Mouse (Mus musculus) left cerebral cortex, adult 11 months (tissue): ENCODE results near the gene Ccno.
"Not testable (repeated sequence)": the region's sequence is repeated elsewhere in the genome, so short reads cannot be mapped to it uniquely, and the experiment has no call there.

Experiments used
- DNase-seq: peaks from one replicate; pipeline ENCODE4 v3.0.0; 2022; ENCODE audit warnings: low spot score

Gene Ccno

DNA sequence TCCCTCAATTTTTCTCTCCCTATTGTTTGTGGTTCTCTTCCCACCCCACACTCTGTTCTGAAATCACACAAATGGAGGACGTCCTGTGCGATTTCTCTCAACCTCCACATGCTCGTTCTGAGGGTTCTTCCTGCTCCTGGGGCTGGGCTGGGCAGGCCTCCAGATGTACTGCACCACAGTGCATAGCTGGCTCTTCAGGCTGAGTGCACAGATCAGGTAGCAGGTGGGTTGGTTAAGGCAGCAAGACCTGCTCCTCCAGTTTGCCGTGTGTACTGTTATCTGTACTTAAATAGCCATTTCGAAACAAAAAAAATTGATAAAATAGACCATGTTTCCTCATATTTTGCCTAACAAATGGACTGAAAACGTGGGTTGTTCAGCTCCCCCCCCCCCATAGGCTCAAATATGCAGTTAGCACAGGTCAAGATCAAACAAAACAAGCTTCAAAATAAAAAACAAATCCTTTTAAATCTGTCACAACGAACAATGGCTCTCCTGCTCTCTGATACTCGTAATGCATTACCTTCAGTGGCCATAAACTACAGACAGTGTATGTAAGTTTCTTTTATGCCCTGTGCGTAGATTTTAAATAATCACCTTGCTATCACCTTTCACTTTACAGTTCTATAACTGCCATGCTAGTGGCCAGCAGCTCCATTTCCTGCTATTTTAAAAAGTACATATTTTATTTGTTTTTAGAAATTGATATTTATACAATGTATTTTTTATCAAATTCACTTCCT is 13.1 kb downstream of the Ccno start:
- no peak for DNase-seq

DNA sequence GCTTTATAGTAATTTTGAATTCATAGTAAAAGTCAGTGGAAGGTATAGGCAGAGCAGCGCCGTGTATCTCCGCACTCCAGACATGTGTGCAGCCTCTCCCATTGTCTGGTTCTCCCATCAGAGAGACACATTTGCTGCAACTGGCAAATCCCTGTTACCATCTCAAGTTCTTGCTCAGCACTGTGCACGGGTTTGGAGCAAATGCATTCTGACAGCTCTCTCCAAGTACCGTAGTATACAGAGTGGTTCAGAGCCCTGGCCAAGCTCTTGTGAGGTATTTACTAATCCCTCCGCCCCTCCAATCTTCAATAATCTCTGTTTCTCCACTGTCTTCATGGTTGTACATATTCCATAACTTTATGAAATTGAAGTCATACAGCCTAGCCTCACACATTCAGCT is 25.1 kb downstream of the Ccno start:
- DNase-seq = no peak

DNA sequence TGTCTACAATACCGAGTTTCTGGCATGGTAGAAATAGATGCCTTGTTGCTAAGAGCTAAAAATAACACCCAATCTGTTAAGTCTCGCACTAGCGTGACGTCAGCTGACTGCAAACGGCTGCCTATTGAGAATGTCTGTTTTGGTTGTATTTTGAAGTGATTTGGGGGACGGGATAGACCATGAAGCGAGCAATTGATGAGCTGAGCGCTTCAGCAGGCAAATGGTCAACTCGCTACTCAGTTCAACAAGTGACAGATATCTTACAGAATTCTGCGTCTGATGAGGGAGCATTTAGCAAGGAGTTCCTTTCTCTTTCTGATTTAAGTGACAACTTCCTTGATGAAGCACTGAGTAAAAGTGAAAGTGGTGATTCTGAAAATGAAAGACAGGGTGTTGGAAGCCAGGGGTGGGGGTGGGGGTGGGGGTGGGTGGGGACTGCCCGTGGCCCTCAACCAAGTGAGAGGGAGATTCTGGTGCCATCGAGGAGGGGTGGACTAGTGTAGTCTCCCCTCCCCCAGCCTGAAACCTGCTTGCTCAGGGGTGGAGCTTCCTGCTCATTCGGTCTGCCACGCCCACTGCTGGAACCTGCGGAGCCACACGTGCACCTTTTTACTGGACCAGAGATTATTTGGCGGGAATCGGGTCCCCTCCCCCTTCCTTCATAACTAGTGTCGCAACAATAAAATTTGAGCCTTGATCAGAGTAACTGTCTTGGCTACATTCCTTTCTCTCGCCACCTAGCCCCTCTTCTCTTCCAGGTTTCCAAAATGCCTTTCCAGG is 25.8 kb downstream of the Ccno start:
- DNase-seq = not testable (repeated sequence)

DNA sequence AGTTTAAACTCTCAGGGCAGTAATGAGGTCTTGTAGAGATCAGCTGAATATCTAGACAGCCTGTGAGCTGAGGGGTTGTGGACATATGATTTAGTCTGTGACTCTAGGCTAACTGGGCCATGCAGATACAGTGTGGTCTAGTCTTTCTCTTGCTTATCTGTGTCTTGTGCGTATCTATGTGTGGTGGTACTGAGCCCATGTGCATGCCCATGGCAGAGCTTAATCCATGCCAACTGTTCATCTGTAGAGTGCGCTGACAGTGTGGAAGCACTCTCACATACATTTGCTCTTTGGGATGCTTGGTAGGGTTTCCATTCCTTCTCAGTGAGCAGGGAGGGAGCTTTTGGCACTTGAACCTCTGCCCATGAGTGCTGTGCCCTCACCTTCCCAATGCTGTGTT is 33.9 kb downstream of the Ccno start:
- no peak for DNase-seq

DNA sequence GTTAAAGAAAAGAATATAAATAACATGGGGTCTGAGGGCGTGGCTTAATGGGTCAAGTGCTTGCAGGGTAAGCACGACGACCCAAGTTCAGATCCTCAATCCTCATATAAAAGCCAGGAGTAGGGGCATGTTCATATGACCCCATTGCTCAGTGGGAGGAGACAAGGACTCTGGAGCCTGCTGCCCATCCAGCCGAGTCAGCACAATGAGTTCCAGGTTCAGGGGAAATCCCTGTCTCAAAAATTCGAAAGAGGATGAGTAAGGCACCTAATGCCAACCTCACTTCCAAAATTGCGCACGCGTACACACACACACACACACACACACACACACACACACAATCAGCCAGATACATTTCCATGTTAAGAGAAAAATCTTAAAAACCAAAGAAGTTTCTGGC is 34.9 kb downstream of the Ccno start:
- DNase-seq = no peak

DNA sequence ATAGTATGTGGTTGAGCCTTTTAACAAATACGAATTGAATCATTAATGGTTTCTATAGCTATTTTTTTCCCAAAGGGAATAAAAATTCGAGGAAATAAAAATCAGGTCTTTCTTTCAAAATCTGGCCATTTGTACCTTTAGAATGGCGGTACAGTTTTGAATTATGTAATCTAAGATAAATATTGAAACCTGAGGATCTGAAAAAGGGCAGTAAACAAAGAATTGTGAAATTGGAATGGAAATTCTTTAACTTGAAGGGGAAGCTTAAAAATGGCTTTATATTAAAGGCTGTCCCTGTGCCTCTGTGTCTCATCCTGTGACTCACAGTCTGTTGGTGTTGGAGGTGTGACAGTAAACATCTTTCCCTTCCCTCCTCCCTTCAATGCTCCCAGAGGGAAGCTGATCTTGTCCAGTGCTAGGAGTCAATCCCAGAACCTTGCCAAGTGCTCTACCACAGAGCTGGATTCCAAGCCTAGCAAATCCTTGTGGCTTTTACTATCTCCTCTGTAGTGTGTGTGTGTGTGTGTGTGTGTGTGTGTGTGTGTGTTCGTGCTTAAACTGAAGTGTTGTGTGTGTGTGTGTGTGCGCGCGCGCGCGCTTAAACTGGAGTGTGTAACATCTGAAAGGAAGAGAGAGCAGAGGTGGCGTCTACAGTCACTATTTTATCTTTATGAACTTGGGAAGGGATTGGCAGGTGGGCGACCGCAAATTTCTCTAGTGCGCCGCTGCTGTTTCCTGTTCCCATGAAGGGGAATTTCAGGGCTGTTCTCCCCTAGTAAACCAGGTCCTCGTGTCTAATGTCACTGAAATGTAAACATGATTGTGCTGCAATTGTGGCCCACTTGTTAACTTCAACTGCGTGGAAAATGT is 35.9 kb downstream of the Ccno start:
- DNase-seq = no peak

DNA sequence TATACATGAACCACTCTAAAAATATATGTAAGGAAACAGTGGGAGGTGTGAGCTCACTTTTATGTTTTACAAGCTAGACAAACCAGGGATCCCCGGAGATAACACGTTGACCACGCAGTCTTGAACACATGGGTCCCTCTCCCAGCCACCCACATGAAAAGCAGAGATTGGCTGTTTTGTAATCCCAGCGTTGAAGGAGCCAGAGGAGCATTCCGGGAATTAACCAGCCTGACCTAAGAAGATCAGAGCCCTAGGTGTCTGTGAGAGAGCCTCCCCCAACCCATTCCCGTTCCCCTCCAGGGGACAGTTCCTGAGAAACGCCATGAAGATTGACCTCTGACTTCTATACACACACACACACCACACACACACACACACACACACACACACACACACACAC is 43.7 kb downstream of the Ccno start:
- DNase-seq = no peak

DNA sequence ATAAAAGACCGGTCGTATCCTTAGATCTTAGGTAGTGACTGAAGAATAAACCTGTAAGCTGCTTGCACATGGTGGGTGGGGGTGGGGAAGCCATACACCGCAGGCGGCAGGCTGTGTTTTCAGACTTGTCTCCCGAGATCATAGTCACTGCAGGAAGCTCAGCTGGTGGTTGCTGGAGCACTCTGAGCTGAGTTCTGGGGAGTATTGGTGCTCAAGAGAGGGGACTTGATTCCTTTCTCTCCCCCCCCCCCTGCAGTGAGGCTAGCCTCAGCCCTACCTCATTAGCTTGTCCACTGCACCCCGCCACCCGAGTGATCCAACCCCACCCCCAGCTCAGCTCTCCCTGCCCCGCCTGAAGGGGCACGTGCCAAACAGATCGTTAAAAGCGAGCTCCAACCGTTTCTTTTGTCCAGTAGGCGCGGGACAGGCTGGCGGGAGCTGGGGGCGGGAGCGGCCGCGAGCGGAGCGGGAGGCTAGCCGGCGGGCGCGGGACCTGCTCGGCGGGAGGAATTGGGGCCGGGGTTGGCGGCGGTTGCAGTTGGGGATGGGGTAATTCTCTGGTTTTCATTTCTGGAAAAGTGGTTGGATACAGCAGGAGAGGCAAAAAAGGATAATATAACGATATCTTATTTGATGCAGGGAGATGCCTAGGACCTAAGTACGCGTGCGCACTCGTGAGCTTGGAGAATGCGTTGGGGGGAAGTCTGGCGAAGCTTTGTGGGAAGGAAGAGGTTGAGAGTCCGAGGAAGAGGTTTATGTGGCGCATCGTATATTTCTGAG is 44.4 kb downstream of the Ccno start:
- no peak for DNase-seq

DNA sequence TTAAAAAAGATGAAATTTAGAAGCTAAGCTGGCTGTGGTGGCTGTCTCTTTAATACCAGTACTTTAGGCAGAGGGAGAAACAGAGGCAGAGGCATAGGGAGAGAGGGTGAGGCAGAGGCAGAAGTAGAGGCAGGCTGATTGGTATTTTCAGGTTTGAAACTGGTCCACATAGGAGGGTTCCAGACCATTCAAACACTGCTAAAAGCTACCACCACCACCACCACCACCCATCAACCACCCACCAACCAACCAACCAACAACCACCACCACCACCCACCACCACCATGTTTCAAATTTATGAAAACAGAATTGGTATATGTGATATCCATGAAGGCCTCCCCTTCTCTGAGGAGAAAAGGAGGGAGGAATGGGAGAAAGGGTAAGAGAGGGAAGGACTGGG is 45.2 kb downstream of the Ccno start:
- no peak for DNase-seq

DNA sequence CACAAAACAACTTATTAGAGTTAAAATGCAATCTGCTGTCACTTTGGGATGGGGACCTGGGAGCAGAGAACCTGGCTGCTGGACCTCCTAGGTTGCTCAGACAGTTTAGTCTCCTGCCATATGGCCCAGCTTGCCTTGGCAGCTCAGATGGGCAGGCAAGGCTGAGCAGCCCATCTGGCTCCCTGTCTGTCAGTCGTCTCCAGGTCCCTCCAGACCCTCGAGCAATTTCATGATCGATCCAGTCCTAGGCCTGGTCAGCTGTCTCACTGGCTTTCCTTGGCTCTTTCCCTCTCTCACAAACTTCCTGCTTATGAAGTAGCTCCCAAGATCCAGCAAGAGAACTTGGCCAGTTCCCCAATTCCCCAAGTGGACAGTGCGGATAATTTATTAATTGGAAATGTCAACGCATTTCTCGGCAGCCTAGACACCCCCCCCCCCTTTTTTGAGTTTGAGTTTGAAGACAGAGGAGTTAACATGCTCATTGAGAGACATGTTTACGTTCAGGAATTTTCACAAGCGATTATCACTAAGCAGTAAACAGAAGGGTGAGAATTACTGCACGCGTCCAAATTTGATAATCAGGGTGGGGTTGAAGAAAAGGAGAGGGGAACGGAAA is 46.8 kb downstream of the Ccno start:
- DNase-seq = no peak

DNA sequence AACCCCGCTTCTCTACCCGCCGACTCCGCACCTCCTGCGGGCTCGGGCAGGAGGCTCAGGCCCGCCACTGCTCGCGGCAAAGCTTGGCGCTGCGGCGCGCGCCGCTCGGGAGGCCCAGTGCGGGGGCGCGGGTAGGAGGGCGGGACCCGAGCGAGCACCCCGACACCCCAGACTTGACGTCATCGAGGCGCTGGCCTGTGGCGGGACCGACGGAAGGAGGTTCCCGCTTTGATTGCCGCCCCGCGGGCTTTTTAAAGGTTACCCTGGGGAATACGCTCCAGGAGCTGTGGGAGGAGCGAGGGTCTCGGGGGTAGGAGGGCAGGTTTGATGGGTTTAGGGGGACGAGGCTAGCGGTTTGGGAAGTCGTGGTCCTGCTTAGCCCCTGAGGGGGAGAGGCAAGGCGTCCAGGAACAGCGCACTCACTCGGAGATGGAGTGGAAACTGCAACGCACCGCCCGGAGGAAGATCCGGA is 47.4 kb downstream of the Ccno start, which contains the start of gene Cdc20b:
Cdc20b (plus strand) TSS at position 162 of the 472 bp plus-strand sequence.
- DNase-seq = no peak

DNA sequence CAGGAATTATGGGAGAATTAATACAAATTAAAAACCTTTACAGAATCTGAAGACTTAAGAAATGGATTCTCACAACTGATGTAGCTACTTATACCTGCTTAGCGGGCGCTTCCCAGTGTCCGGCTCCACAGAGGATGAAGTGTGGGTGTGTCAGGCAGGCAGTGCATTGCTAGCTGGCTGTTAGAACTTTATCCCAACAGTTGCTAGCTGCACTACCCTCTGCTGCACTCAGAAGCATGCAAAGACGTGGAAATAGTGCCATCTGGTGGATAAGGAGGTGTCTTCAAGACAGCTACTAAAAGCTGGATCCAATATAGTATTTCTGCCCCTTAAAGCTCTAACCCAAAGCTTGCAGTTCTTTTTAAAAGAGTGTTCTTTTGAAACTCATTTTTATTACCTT is 48.2 kb downstream of the Ccno start:
- peak; percentile 71 for DNase-seq
